Mouse (Mus musculus) skeletal muscle tissue, postnatal 0 days (tissue): Measurements from ENCODE around the gene Hyal3. TPM values are rescaled to one million over a fixed set of nuclear protein-coding genes. Genes with fewer than 3 reads are reported as not detected.

Source experiments
- polyA plus RNA-seq: library from polyadenylated mRNA; unstranded; fragments of >200 nt; fragmentation: Nextera tagmentation; extraction: Ambion mirVana; gene quantifications from 2 replicates; pipeline ENCODE4 v1.2.1, GENCODE M21; 2015

Hyal3 gene
- polyA plus RNA-seq, 1 experiment from 2014 or later: 0.34 TPM

Other genes starting within 250 kb of the Hyal3 start
- 9.7 and 10.7 TPM in 2 replicates for gene Hemk1, start 242.5 kb upstream of the Hyal3 start, polyA plus RNA-seq
- 12.1 and 13.0 TPM in 2 replicates for gene 6430571L13Rik, start 240.2 kb upstream of the Hyal3 start, polyA plus RNA-seq
- gene Cacna2d2, start 181.2 kb upstream of the Hyal3 start, polyA plus RNA-seq: 0.15 and 0.21 TPM in 2 replicates
- 33.1 and 36.2 TPM in 2 replicates for gene Tmem115, start 46.9 kb upstream of the Hyal3 start, polyA plus RNA-seq
- 8.3 and 10.3 TPM in 2 replicates for gene Cyb561d2, start 38.6 kb upstream of the Hyal3 start, polyA plus RNA-seq
- 15.7 and 18.0 TPM in 2 replicates for gene Nprl2, start 38.6 kb upstream of the Hyal3 start, polyA plus RNA-seq
- gene Zmynd10, start 33.5 kb upstream of the Hyal3 start, polyA plus RNA-seq: 0.33 TPM in 1 of 2 replicates, not detected in the other
- 33.8 and 39.4 TPM in 2 replicates for gene Rassf1, start 29.3 kb upstream of the Hyal3 start, polyA plus RNA-seq
- gene Tusc2, start 17.6 kb upstream of the Hyal3 start, polyA plus RNA-seq: 34.6 and 34.7 TPM in 2 replicates
- 36.3 and 38.8 TPM in 2 replicates for gene Hyal2, start 12.9 kb upstream of the Hyal3 start, polyA plus RNA-seq
- gene Hyal1, start 3.9 kb upstream of the Hyal3 start, polyA plus RNA-seq: 4.3 and 5.2 TPM in 2 replicates
- 18.0 and 18.3 TPM in 2 replicates for gene Naa80, start 1.9 kb upstream of the Hyal3 start, polyA plus RNA-seq
- gene Ifrd2, start 6.8 kb downstream of the Hyal3 start, polyA plus RNA-seq: 32.7 and 34.9 TPM in 2 replicates
- gene Sema3b, start 28.4 kb downstream of the Hyal3 start, polyA plus RNA-seq: 24.9 and 27.5 TPM in 2 replicates
- 200 and 252 TPM in 2 replicates for gene Gnai2, start 54.5 kb downstream of the Hyal3 start, polyA plus RNA-seq
- 1.5 and 2.5 TPM in 2 replicates for gene Slc38a3, start 88.7 kb downstream of the Hyal3 start, polyA plus RNA-seq
- gene Gnat1, start 98.9 kb downstream of the Hyal3 start, polyA plus RNA-seq: 0.32 and 1.1 TPM in 2 replicates
- 2.2 and 2.3 TPM in 2 replicates for gene Sema3f, start 129.7 kb downstream of the Hyal3 start, polyA plus RNA-seq
- gene Rbm5, start 190.2 kb downstream of the Hyal3 start, polyA plus RNA-seq: 66.5 and 71.1 TPM in 2 replicates